Mouse (Mus musculus): ENCODE data around the gene Nhlrc1. TPM values are rescaled to one million over a fixed set of nuclear protein-coding genes. Genes with fewer than 3 reads are reported as not detected.

Gene Nhlrc1
- polyA plus RNA-seq, 1 experiment from 2014 or later, result 4.2 TPM

DNA sequence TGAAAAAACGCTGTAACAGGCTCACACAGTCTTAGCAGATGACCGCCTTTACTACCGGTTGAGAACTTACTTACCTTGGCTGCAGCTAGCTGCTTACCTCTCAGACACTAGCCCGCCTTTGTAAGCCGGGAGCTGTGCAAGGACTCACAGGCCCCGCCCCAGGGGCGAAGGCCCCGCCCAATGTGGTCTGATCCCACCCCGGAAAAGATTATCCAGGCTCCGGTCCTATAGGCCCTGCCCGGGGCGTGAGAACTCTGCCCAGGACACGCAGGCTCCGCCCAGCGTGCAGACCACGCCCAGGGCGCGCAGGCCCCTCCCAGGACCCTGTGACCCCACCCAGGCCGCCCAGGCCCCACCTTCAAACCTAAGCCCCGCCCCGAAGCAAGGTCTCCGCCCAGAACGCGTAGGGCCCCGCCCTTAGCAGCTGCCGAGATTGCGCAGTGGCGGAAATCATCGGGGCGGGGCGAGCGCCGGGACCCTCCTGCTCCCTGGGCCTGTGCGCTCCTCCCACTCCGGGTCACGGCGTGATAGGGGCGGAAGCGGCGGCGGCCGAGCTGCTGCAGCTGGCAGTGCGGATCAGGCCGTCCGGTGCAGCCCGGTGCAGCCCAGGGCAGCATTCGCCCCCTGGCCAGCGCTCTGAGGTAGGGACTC lies 28.5 kb upstream of the Nhlrc1 start, which contains the start of gene Kdm1b:
Gene Kdm1b (plus strand): TSS at position 470 of the 651 bp plus-strand sequence.
- Histone ChIP-seq H3K9me3 (replicated peaks) (no peaks in the 10 kb centered on the region), H3K36me3 (no peaks in the 10 kb centered on the region), H3K27ac (peak within 1 kb of the TSS; percentile 59), H3K9ac (peak within 1 kb of the TSS; percentile 87), H3K4me2 (peak within 1 kb of the TSS; percentile 99), H3K27me3 (no peaks in the 10 kb centered on the region), H3K4me3 (peak within 1 kb of the TSS; percentile 89), H3K4me1 (replicated peaks) (peaks cover 11% of the 10 kb centered on the region)
- peak; percentile 98 for ATAC-seq (replicated peaks; ENCODE audit: insufficient number of reproducible peaks, insufficient read depth, low FRiP score, low read depth)
- WGBS, result 1% methylated on average over 48 of the region's 48 CpGs

DNA sequence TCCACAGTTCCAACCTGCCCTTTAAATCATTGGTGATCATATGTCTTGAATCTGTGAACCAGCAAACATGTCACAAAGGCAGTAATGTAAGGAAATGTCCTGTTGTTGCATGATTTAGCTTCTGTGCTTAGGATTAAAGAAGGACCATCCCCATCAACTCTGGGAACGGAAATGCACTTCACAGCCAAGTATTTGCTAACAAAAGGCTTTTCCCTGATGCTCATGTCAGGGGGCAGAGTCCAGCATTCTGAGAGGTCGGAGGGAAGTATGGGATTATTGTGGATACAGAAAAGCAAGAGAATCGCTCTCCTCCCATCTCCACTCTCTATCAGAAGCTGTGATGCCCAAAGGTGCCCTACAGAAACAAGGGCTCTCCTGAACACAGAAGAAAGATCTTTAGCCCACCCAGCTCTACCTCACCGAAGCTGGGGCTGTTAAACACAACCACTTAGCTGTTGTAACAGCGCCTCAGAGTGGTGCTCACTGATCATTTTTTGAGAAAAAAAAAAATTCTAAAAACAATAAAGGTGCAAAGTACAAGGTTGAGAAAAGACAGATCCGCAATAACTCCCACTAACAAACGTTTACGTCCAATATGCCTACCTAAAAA lies 27.5 kb upstream of the Nhlrc1 start:
- H3K36me3 ChIP-seq, result no peaks in the 10 kb centered on the region
- H3K27me3 ChIP-seq, result no peaks in the 10 kb centered on the region
- H3K4me3 ChIP-seq, result peak overlapping the region; percentile 89
- H3K9me3 ChIP-seq (replicated peaks), result no peaks in the 10 kb centered on the region
- WGBS, result 56% methylated on average over 8 of the region's 8 CpGs
- H3K4me2 ChIP-seq, result peak overlapping the region; percentile 99
- ATAC-seq (replicated peaks; ENCODE audit: insufficient number of reproducible peaks, insufficient read depth, low FRiP score, low read depth), result no peak
- H3K27ac ChIP-seq, result no peak overlapping the region
- peaks cover 11% of the 10 kb centered on the region for H3K4me1 ChIP-seq (replicated peaks)
- H3K9ac ChIP-seq, result 0 out of 2 replicates have a peak overlapping the region, but pooled peaks have one; percentile 20

DNA sequence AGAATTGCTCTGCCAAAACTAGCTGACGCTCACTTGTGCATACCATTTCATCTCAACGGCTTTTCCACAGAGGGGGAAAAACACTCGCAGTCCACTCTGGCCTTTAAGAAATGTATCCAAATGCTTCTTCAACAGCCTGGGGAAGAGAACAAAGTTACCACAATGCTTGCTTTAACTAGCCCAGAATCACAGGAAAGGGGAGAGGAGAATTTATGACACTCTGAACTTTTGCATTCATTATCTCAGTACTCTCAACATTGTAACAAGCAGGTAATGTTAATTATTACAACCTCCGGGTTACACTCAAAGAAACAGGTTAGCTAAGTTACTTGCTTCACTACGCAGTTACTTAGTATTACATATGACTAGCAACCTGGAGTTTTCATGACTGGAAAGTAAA lies 25.4 kb upstream of the Nhlrc1 start:
- no peaks in the 10 kb centered on the region for H3K36me3 ChIP-seq
- H3K4me3 ChIP-seq, result no peak overlapping the region
- H3K4me1 ChIP-seq (replicated peaks), result peaks cover 11% of the 10 kb centered on the region
- H3K27me3 ChIP-seq, result no peaks in the 10 kb centered on the region
- H3K9ac ChIP-seq, result no peak overlapping the region
- H3K4me2 ChIP-seq, result no peak overlapping the region
- no peak for ATAC-seq (replicated peaks; ENCODE audit: insufficient number of reproducible peaks, insufficient read depth, low FRiP score, low read depth)
- no peaks in the 10 kb centered on the region for H3K9me3 ChIP-seq (replicated peaks)
- H3K27ac ChIP-seq, result no peak overlapping the region
- 84% methylated on average over 5 of the region's 5 CpGs for WGBS

DNA sequence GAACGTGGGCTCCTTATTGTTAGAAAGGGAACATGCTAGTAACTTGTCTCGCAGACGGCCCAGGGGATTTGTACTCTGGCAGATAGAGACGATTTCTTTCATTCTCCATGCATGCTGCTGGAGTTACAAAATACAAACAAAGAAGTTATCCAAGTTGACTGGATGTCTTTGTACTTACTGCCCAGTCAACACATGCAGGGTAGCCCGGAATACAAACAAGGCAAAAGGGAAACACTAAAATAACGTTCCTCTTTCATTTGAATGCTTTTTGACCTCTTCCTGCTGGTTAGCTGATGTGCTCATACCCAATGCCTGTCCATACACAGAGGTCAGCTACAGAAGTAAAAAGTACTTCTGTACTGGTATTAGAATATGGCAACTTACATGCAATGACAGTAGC lies 23.3 kb upstream of the Nhlrc1 start:
- Histone ChIP-seq H3K27ac (no peak overlapping the region), H3K4me2 (no peak overlapping the region), H3K27me3 (no peaks in the 10 kb centered on the region), H3K36me3 (no peaks in the 10 kb centered on the region), H3K9me3 (replicated peaks) (no peaks in the 10 kb centered on the region), H3K9ac (no peak overlapping the region), H3K4me3 (no peak overlapping the region), H3K4me1 (replicated peaks) (no peaks in the 10 kb centered on the region)
- WGBS, result 81% methylated on average over 6 of the region's 6 CpGs
- ATAC-seq (replicated peaks; ENCODE audit: insufficient number of reproducible peaks, insufficient read depth, low FRiP score, low read depth), result no peak

DNA sequence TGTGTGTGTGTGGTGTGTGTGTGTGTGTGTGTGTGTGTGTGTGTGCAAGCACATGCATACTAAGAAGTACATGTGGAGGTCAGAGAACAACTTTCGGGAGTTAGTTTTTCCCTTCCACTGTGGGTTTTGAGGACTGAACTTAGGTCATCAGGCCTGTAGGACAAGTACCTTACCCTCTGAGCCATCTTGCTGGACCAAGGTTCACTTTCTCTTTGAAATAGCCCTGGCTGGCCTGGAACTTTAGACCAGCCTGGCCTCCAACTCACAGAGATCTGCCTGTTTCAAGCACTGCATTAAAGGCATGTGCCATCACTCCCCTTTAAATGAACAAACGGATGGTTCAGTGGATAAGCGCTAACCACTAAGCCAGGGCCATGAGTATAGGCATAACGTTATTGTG lies 19.0 kb upstream of the Nhlrc1 start:
- 82% methylated on average over 4 of the region's 4 CpGs for WGBS
- no peak overlapping the region for H3K27ac ChIP-seq
- no peak overlapping the region for H3K4me3 ChIP-seq
- no peak overlapping the region for H3K9ac ChIP-seq
- no peaks in the 10 kb centered on the region for H3K4me1 ChIP-seq (replicated peaks)
- no peaks in the 10 kb centered on the region for H3K27me3 ChIP-seq
- no peak overlapping the region for H3K4me2 ChIP-seq
- ATAC-seq (replicated peaks; ENCODE audit: insufficient number of reproducible peaks, insufficient read depth, low FRiP score, low read depth), result no peak
- H3K36me3 ChIP-seq, result no peaks in the 10 kb centered on the region
- H3K9me3 ChIP-seq (replicated peaks), result no peaks in the 10 kb centered on the region

DNA sequence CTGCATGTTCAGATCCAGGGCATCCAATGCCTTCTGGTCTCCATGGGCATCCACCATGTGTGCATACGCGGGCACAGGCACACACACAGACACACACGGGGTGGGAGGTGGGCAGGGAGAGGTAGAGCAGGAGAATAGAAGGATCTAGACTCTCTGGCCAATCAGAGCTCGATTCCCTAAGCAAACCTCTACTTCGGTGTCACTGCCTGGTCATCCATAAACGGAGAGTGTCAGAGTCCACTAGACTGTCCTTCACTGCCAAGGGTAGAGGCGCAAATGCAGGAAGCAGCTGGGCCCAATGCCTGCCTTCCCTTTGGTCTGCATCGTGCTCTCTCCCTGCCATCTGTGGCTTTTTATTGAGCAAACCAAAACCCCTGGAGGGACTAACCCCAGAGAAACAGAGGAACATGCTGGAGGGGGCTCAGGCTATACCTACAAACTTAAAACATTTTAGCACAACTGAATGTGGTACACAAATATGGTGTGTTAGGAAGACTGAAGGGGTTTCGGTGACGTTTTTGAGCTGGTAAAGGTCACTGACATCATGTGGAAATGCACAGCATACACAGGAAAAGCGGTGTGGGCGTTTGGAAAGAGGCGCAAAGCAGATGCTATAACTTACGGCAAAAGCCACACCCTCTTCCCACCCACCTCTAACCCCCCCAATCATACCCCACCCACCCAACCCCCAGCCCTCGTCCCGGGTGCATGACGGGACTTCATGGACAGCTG lies 15.9 kb upstream of the Nhlrc1 start:
- ATAC-seq (replicated peaks; ENCODE audit: insufficient number of reproducible peaks, insufficient read depth, low FRiP score, low read depth), result no peak
- H3K9ac ChIP-seq, result no peak overlapping the region
- H3K4me3 ChIP-seq, result no peak overlapping the region
- no peaks in the 10 kb centered on the region for H3K9me3 ChIP-seq (replicated peaks)
- no peaks in the 10 kb centered on the region for H3K27me3 ChIP-seq
- no peaks in the 10 kb centered on the region for H3K4me1 ChIP-seq (replicated peaks)
- WGBS, result 90% methylated on average over 17 of the region's 17 CpGs
- no peak overlapping the region for H3K4me2 ChIP-seq
- no peaks in the 10 kb centered on the region for H3K36me3 ChIP-seq
- no peak overlapping the region for H3K27ac ChIP-seq

GRCm38 (mm10) chr13:47020798-47021197 lies 6.1 kb upstream of the Nhlrc1 start:
- no peak for ATAC-seq (replicated peaks; ENCODE audit: insufficient number of reproducible peaks, insufficient read depth, low FRiP score, low read depth)
- no peak overlapping the region for H3K9ac ChIP-seq
- 77% methylated on average over 7 of the region's 7 CpGs for WGBS

GRCm38 (mm10) chr13:47019774-47020173 lies 5.1 kb upstream of the Nhlrc1 start:
- no peak overlapping the region for H3K4me3 ChIP-seq
- H3K27me3 ChIP-seq, result no peaks in the 10 kb centered on the region
- no peaks in the 10 kb centered on the region for H3K9me3 ChIP-seq (replicated peaks)
- H3K36me3 ChIP-seq, result no peaks in the 10 kb centered on the region
- H3K4me1 ChIP-seq (replicated peaks), result peaks cover 4% of the 10 kb centered on the region; the same call in 1 of the 2 replicates
- H3K27ac ChIP-seq, result no peak overlapping the region
- H3K4me2 ChIP-seq, result no peak overlapping the region
- H3K9ac ChIP-seq, result no peak overlapping the region
- WGBS, result 84% methylated on average over 7 of the region's 7 CpGs
- no peak for ATAC-seq (replicated peaks; ENCODE audit: insufficient number of reproducible peaks, insufficient read depth, low FRiP score, low read depth)

More at GRCm38 (mm10) chr13:47020798-47021197, 6.1 kb upstream of the Nhlrc1 start:
- no peak overlapping the region for H3K27ac ChIP-seq
- H3K36me3 ChIP-seq, result no peaks in the 10 kb centered on the region
- no peaks in the 10 kb centered on the region for H3K27me3 ChIP-seq
- H3K9me3 ChIP-seq (replicated peaks), result no peaks in the 10 kb centered on the region
- no peak overlapping the region for H3K4me3 ChIP-seq
- no peaks in the 10 kb centered on the region for H3K4me1 ChIP-seq (replicated peaks)
- H3K4me2 ChIP-seq, result no peak overlapping the region

DNA sequence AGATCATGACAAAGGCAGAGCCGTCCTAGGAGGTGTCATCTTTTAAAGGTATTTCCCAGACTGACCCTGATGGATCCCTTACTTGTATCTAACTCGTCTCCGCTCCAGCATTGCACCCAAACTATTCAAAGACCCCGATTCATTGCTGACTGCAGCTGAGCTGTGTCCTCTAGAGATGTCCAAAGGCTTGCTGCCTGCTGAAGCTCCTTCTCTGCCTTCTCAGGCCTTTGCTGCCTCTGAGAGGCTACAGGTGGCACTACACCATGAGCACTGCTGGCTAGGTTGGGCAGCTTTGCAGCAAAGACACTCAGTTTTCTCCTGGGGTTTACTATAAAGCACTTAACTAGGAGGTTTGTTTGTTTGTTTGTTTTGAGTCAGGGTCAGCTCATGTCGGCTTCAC lies 2.6 kb upstream of the Nhlrc1 start:
- H3K4me3 ChIP-seq, result no peak overlapping the region
- H3K9ac ChIP-seq, result no peak overlapping the region
- WGBS, result 27% methylated on average over 5 of the region's 5 CpGs
- H3K27ac ChIP-seq, result no peak overlapping the region
- H3K27me3 ChIP-seq, result no peaks in the 10 kb centered on the region
- peaks cover 15% of the 10 kb centered on the region for H3K4me1 ChIP-seq (replicated peaks)
- no peaks in the 10 kb centered on the region for H3K36me3 ChIP-seq
- ATAC-seq (replicated peaks; ENCODE audit: insufficient number of reproducible peaks, insufficient read depth, low FRiP score, low read depth), result no peak
- no peaks in the 10 kb centered on the region for H3K9me3 ChIP-seq (replicated peaks)
- H3K4me2 ChIP-seq, result no peak overlapping the region

DNA sequence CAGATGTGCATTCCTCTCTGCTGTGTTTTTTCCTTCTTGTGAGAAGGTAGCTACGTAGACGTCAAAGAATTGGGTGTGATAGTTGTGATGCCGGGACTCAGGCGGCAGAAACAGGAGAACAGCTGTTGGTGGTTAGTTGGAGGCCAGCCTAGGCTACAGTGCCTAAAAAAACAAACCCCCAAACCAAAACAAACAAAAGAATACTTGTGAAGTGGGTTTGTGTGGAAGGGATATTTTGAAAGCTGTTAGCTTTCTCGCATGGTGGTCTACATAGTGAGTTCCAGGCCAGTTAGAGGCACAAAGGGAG lies 498 bp upstream of the Nhlrc1 start:
- ATAC-seq (replicated peaks; ENCODE audit: insufficient number of reproducible peaks, insufficient read depth, low FRiP score, low read depth), result no peak
- no peak overlapping the region for H3K9ac ChIP-seq

GRCm38 (mm10) chr13:47013740-47014139 lies 910 bp downstream of the Nhlrc1 start:
- peak overlapping the region; percentile 67 for H3K4me3 ChIP-seq
- no peaks in the 10 kb centered on the region for H3K9me3 ChIP-seq (replicated peaks)
- WGBS, result 55% methylated on average over 10 of the region's 10 CpGs
- no peak for ATAC-seq (replicated peaks; ENCODE audit: insufficient number of reproducible peaks, insufficient read depth, low FRiP score, low read depth)
- peak overlapping the region; percentile 100 for H3K4me2 ChIP-seq
- H3K27me3 ChIP-seq, result no peaks in the 10 kb centered on the region
- no peaks in the 10 kb centered on the region for H3K36me3 ChIP-seq
- peaks cover 15% of the 10 kb centered on the region for H3K4me1 ChIP-seq (replicated peaks)
- H3K9ac ChIP-seq, result peak overlapping the region; percentile 72; the same call in 1 of the 2 replicates
- H3K27ac ChIP-seq, result no peak overlapping the region

More for the DNA sequence above, 498 bp upstream of the Nhlrc1 start:
- H3K4me3 ChIP-seq, result peak overlapping the region; percentile 67
- no peaks in the 10 kb centered on the region for H3K9me3 ChIP-seq (replicated peaks)
- H3K4me1 ChIP-seq (replicated peaks), result peaks cover 15% of the 10 kb centered on the region
- no peaks in the 10 kb centered on the region for H3K27me3 ChIP-seq
- H3K27ac ChIP-seq, result no peak overlapping the region
- WGBS, result 62% methylated on average over 5 of the region's 5 CpGs
- peak overlapping the region; percentile 100 for H3K4me2 ChIP-seq
- H3K36me3 ChIP-seq, result no peaks in the 10 kb centered on the region

Data from heart, embryonic 15.5 days (tissue).